ENCODE assay signal across 26 mouse cellular contexts in genomic region chr19:40970301-40970700, GRCm38 (mm10). TPM values are rescaled to one million over a fixed set of nuclear protein-coding genes. Genes with fewer than 3 reads are reported as not detected.
"Had no signal": no experiment of that assay in that cellular context is flagged by ENCODE, and none has a peak within 500 bp of the region (broad histone marks: within the 10 kb centered on the region; RNA-seq: fewer than 3 reads in every experiment).

No protein-coding gene starts in this region.

- H3K4me3 ChIP-seq: heart, adult 2 months; heart, embryonic 13.5 days; heart, embryonic 15.5 days; intestine, embryonic 15.5 days; layer of hippocampus, adult 2 months; left cerebral cortex, adult 2 months; limb, embryonic 13.5 days; limb, embryonic 15.5 days had no signal

- H3K9me3 ChIP-seq: heart, embryonic 13.5 days; heart, embryonic 15.5 days; intestine, embryonic 15.5 days; limb, embryonic 13.5 days; limb, embryonic 15.5 days had no signal

- H3K4me1 ChIP-seq: heart, embryonic 13.5 days; heart, embryonic 15.5 days; intestine, embryonic 15.5 days; limb, embryonic 13.5 days had no signal

- H3K36me3 ChIP-seq: heart, embryonic 13.5 days; heart, embryonic 15.5 days; intestine, embryonic 15.5 days; limb, embryonic 13.5 days; limb, embryonic 15.5 days had no signal

- DNase-seq: gastrocnemius, postnatal 14 days; gastrocnemius, postnatal 36 days; heart, adult 2 months; heart, postnatal 14 days; heart, postnatal 36 days; kidney, adult 18-20 months; kidney, adult 8-10 months; kidney, postnatal 10 days; kidney, postnatal 25 days; kidney, postnatal 4 days; left cerebral cortex, postnatal 4 days had no signal

- H3K27ac ChIP-seq: heart, adult 2 months; heart, embryonic 13.5 days; heart, embryonic 15.5 days; hindbrain, embryonic 14.5 days; intestine, embryonic 15.5 days; layer of hippocampus, adult 2 months; left cerebral cortex, adult 2 months; limb, embryonic 13.5 days; limb, embryonic 15.5 days had no signal

- H3K4me2 ChIP-seq: heart, embryonic 11.5 days; heart, embryonic 13.5 days; heart, embryonic 15.5 days; hindbrain, embryonic 14.5 days; intestine, embryonic 15.5 days; limb, embryonic 13.5 days; limb, embryonic 15.5 days had no signal

- H3K9ac ChIP-seq: heart, embryonic 13.5 days; heart, embryonic 15.5 days; hindbrain, embryonic 14.5 days; intestine, embryonic 15.5 days; limb, embryonic 13.5 days; limb, embryonic 15.5 days had no signal

- H3K27me3 ChIP-seq: heart, embryonic 15.5 days; intestine, embryonic 15.5 days; limb, embryonic 13.5 days; limb, embryonic 15.5 days had no signal

RNA-seq across cellular contexts. Expression of gene Dntt, which starts 58.8 kb away (rescaled TPM):
- total RNA-seq: gastrocnemius, adult 18-20 months; gastrocnemius, postnatal 14 days; heart, adult 2 months; heart, postnatal 36 days; layer of hippocampus, adult 2 months; layer of hippocampus, postnatal 25 days; left cerebral cortex, adult 2 months had no signal
- polyA plus RNA-seq: heart, embryonic 11.5 days; heart, embryonic 13.5 days; heart, postnatal 0 days; hindbrain, embryonic 11.5 days; intestine, embryonic 15.5 days; intestine, postnatal 0 days; limb, embryonic 11.5 days; limb, embryonic 13.5 days; limb, embryonic 15.5 days had no signal
